Comparison of ENCODE assay signal across 8 mouse cellular contexts in the genomic region with DNA sequence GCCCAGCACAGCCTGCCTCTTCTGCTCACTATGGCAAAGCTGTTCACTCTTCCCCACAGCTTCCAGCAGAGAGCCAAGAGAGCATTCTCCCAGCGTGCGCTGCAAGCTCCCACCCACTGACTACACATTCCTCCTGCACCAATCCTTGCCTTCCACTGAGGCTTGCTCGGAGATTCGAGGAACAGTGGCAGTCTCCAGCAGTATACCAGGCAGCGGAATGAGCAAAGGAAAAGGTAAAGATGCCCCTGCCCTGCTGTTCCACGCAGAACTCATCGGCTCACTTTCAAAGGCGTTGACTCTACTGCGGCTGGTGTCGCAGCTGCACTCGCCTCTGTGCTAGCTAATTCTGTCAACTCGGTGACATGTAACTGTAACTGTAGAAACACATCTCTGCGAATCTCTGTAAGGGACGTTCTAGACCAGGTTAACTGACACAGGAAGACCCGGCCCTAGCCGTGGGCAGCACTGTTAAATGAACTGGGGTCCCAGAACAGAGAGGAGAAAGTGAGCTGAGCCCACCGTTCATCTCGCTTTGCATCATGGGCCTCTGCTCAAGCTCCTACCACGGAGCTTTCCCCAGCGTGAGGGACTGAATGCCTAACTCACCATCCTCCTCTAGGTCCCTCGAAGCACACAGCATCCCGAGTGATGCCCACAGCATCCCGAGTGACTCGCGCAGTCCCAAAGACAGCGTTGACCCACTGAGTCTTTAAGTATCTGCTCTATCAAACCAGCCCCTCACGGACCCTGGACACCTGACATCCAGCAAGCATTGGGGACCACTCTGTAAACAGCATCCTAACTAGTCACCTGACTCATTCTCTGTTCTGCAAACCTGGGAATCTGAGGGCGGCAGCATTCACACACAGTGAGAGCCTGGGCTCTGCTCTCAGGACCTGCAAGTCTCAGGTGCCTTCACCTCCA. TPM values are rescaled to one million over a fixed set of nuclear protein-coding genes. Genes with fewer than 3 reads are reported as not detected.
DNase-seq lines count a peak whose midpoint lies in the region; ATAC-seq and TF ChIP-seq lines count a peak whose summit lies in the region.

No protein-coding gene starts in this region.

- no peaks in the 10 kb centered on the region; the same call in 1 of the 2 replicates for H3K36me3 ChIP-seq in heart, embryonic 10.5 days
- H3K36me3 ChIP-seq in forebrain, postnatal 0 days (ENCODE audit: insufficient read depth), result no peaks in the 10 kb centered on the region

- peak overlapping the region; percentile 60 for H3K4me3 ChIP-seq in heart, embryonic 10.5 days
- H3K4me3 ChIP-seq in forebrain, postnatal 0 days (ENCODE audit: low read depth, low read length), result peak overlapping the region; percentile 41

- H3K9ac ChIP-seq in forebrain, postnatal 0 days, result peak overlapping the region; percentile 52

- 0 out of 2 replicates have a peak, but pooled peaks have one; percentile 1 for TF ChIP-seq CTCF in forebrain, postnatal 0 days (IDR thresholded peaks at IDR 0.05; ENCODE audit: low read depth)

- peak overlapping the region; percentile 80 for H3K4me2 ChIP-seq in forebrain, postnatal 0 days (ENCODE audit: low read depth)

- intact Hi-C loops in heart, postnatal 25 days (cut with DNase I), result no loop called here

- peak; percentile 87 for ATAC-seq in forebrain, postnatal 0 days

- DNase-seq in heart, embryonic 10.5 days (ENCODE audit: low spot score), result peak; percentile 80
- DNase-seq in heart, postnatal 25 days (ENCODE audit: low spot score), result no peak
- peak; percentile 93 for DNase-seq in brain, adult 2 months (ENCODE audit: low read depth, low spot score)
- peak; percentile 81 for DNase-seq in forebrain, postnatal 0 days
- DNase-seq in layer of hippocampus, postnatal 36 days, result peak; percentile 50 to 59
- DNase-seq in neural tube, embryonic 10.5 days (ENCODE audit: extremely low spot score, low spot score), result peak; percentile 58
- DNase-seq in testis, postnatal 10 days (ENCODE audit: low spot score), result no peak
- DNase-seq in T-cell, adult 2 months (ENCODE audit: low spot score), result no peak

- H3K9me3 ChIP-seq in heart, embryonic 10.5 days, result no peaks in the 10 kb centered on the region
- no peaks in the 10 kb centered on the region for H3K9me3 ChIP-seq in forebrain, postnatal 0 days (ENCODE audit: low read length)

- H3K4me1 ChIP-seq in heart, embryonic 10.5 days, result peaks cover 54% of the 10 kb centered on the region
- H3K4me1 ChIP-seq in forebrain, postnatal 0 days (ENCODE audit: insufficient read depth), result peaks cover 11% of the 10 kb centered on the region

- H3K27me3 ChIP-seq in heart, embryonic 10.5 days (ENCODE audit: insufficient read depth, poor library complexity, severe bottlenecking), result peaks cover 7% of the 10 kb centered on the region; the same call in 1 of the 2 replicates
- H3K27me3 ChIP-seq in forebrain, postnatal 0 days (ENCODE audit: insufficient read depth, low read length), result no peaks in the 10 kb centered on the region

- 2% methylated on average over 28 of the region's 28 CpGs for WGBS in heart, embryonic 10.5 days
- WGBS in forebrain, postnatal 0 days, result 1% methylated on average over 28 of the region's 28 CpGs

- 0 out of 2 replicates have a peak overlapping the region, but pooled peaks have one; percentile 17 for H3K27ac ChIP-seq in heart, embryonic 10.5 days
- H3K27ac ChIP-seq in forebrain, postnatal 0 days (ENCODE audit: low read depth, low read length), result peak overlapping the region; percentile 50; the same call in 1 of the 2 replicates

RNA-seq across cellular contexts. Expression of a gene that starts 59.5 kb away (rescaled TPM):
- 4.2 and 10.8 TPM in 2 replicates for polyA plus RNA-seq in heart, embryonic 10.5 days (2016; fragmentation: Nextera tagmentation; extraction: Ambion mirVana)
- total RNA-seq in heart, postnatal 25 days (2021), result 1 to 10 TPM; 3.6 to 4.0 TPM
- 12.0 and 13.9 TPM in 2 replicates for total RNA-seq in forebrain, postnatal 0 days (2014; rRNA removed)
- 5.1 and 6.3 TPM in 2 replicates for polyA plus RNA-seq in forebrain, postnatal 0 days (2015; fragmentation: Nextera tagmentation; extraction: Ambion mirVana)
- total RNA-seq in layer of hippocampus, postnatal 36 days (2021), result 1 to 10 TPM; 1.2 to 1.8 TPM

Comparison
In these comparisons a context has a peak if more than half of its experiments do, and no peak if none do; other contexts are left out.
1. DNase-seq: peak in heart, embryonic 10.5 days (single experiment), brain, adult 2 months (single experiment), forebrain, postnatal 0 days (single experiment), layer of hippocampus, postnatal 36 days (2 of 2) and neural tube, embryonic 10.5 days (single experiment); none in heart, postnatal 25 days (single experiment), testis, postnatal 10 days (single experiment) and T-cell, adult 2 months (single experiment).